Mouse (Mus musculus) hindbrain, postnatal 0 days (tissue): Measurements from ENCODE around the gene Fat2. TPM values are rescaled to one million over a fixed set of nuclear protein-coding genes. Genes with fewer than 3 reads are reported as not detected.
A peak's percentile ranks its signal among the peaks of the same experiment; 100 is the strongest.

Source experiments
- ATAC-seq: fragments of 200-750 bp; cut with Nextera tagmentation; 2 replicates; pipeline ENCODE4 v1.8.0; 2017; ENCODE audit warnings: mild to moderate bottlenecking, moderate TSS enrichment, moderate library complexity
- DNase-seq: peaks from one replicate; pipeline ENCODE4 v3.0.0-alpha.2; 2015; ENCODE audit warnings: low spot score
- H3K27ac ChIP-seq: fragments of 300-500 bp; sonication (generic); 2 replicates; pipeline ENCODE4 v1.5.1; 2014; ENCODE audit warnings: mild to moderate bottlenecking
- H3K27me3 ChIP-seq: fragments of 300-500 bp; sonication (generic); 2 replicates; pipeline ENCODE4 v1.6.1; 2014; ENCODE audit warnings: low read length, mixed read lengths; ENCODE audit not compliant: insufficient read depth
- H3K36me3 ChIP-seq: fragments of 300-500 bp; sonication (generic); 2 replicates; pipeline ENCODE4 v1.6.1; 2014; ENCODE audit warnings: low read length, mixed read lengths; ENCODE audit not compliant: insufficient read depth
- H3K4me1 ChIP-seq: fragments of 300-500 bp; sonication (generic); 2 replicates; pipeline ENCODE4 v1.6.1; 2014; ENCODE audit warnings: antibody characterized with exemption, low read length, mixed read lengths; ENCODE audit not compliant: insufficient read depth
- H3K4me2 ChIP-seq: fragments of 300-500 bp; sonication (generic); 2 replicates; pipeline ENCODE4 v1.6.1; 2014; ENCODE audit warnings: low read depth, mild to moderate bottlenecking, low read length, moderate library complexity, mixed read lengths
- H3K4me3 ChIP-seq: fragments of 300-500 bp; sonication (generic); 2 replicates; pipeline ENCODE4 v1.5.1; 2014; ENCODE audit warnings: low read length
- H3K9ac ChIP-seq: fragments of 300-500 bp; sonication (generic); replicated peaks from 2 replicates; pipeline ENCODE4 v1.6.1; 2014; ENCODE audit warnings: mild to moderate bottlenecking, low read length, moderate library complexity, mixed read lengths
- H3K9me3 ChIP-seq: fragments of 300-500 bp; sonication (generic); 2 replicates; pipeline ENCODE4 v1.6.1; 2016; ENCODE audit warnings: low read length, mixed read lengths
- CTCF ChIP-seq: IDR thresholded peaks from 2 replicates; pipeline ENCODE4 v1.5.1; 2016; ENCODE audit warnings: antibody characterized with exemption, control low read depth, low read depth
- WGBS: fragments of 180-500 bp; shearing (Covaris S2); extraction: QIAGEN DNeasy Blood & Tissue Kit; methylation state at CpG from one replicate; pipeline ENCODE4 v1.1.7; 2014; 5-methylcytosine and 5-hydroxymethylcytosine counted together
- polyA plus RNA-seq: library from polyadenylated mRNA; unstranded; fragments of >200 nt; fragmentation: Nextera tagmentation; extraction: Ambion mirVana; gene quantifications from 2 replicates; pipeline ENCODE4 v1.2.1, GENCODE M21; 2015
- total RNA-seq: library from RNA; depleted of rRNA; stranded (reverse); fragments of >200 nt; gene quantifications from 2 replicates; pipeline ENCODE4 v1.2.3, GENCODE M21; 2014

Gene Fat2
- total and polyA plus RNA-seq, 2 experiments from 2014 or later = 0.78 to 21.0 TPM

DNA sequence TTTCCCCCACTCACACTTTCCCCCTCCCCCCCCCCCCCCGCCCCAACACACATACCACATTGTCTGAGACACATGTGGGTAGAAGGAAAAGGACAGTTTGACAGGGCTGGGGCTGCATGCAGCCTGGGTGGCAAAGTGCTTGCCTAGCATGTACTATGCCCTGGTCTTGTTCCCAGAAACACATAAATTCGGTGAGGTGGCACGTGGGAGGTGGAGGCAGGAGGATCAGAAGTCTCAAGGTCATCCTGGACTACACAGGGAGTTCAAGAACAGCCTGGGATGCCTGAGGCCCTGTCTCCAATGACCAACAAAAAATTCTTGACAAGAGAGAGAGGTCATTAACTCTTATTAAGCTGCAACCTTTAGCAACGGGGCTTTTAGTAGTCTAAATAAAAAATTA is 120.3 kb downstream of the Fat2 start:
- no peak for ATAC-seq
- TF ChIP-seq CTCF = no peak
- Histone ChIP-seq H3K27ac (no peak overlapping the region), H3K4me2 (no peak overlapping the region), H3K9ac (no peak overlapping the region), H3K9me3 (no peaks in the 10 kb centered on the region), H3K36me3 (peaks cover 24% of the 10 kb centered on the region; the same call in 1 of the 2 replicates), H3K4me1 (no peaks in the 10 kb centered on the region), H3K4me3 (no peak overlapping the region), H3K27me3 (no peaks in the 10 kb centered on the region)
- DNase-seq = no peak
- WGBS = 72% methylated on average over 4 of the region's 4 CpGs

DNA sequence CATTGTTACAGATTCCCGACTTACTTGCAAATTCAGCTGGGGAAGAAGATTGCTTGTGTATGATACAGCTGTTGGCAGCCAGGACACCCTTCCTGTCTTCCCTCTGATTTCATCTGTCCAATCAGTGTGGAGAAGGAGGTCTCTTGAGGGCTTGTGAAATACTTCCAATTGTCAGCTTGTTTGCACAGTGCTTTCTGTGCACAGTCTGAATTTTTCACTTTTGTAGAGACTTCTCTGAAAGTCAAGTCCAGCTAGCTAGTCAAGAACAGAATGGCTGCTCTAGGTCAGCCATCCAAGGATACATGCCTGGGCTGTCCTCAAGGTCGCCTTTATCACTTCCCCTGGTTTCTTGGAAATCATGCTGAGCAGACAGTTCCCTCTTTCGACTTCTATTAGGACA is 121.4 kb downstream of the Fat2 start:
- WGBS = 73% methylated on average over 3 of the region's 3 CpGs
- Histone ChIP-seq H3K4me2 (no peak overlapping the region), H3K27me3 (no peaks in the 10 kb centered on the region)

DNA sequence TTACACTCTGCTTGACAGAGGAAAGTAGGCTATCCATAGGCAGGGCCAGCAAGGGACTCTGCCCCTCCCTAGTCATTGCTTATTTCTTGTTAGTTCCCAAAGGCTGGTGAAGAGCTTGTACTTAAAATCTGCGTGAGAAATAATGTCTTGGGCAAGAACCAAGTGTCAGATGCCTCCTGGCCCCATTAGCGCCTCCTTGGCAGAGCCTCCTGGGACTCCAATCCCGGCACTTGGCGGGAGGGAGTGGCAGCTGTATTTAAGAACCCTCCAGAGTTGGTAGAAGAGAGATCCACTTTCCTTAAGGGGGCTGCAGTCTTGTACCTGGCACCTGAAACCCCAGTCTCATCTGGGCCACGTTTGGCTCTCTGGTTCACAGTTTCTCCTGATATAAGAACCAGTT is 122.2 kb downstream of the Fat2 start:
- no peak overlapping the region for H3K9ac ChIP-seq
- 70% methylated on average over 5 of the region's 5 CpGs for WGBS
- H3K27me3 ChIP-seq = no peaks in the 10 kb centered on the region
- H3K9me3 ChIP-seq = no peaks in the 10 kb centered on the region
- TF ChIP-seq CTCF = no peak
- H3K4me1 ChIP-seq = peaks cover 5% of the 10 kb centered on the region; the same call in 1 of the 2 replicates
- H3K36me3 ChIP-seq = peaks cover 7% of the 10 kb centered on the region; the same call in 1 of the 2 replicates
- H3K4me2 ChIP-seq = no peak overlapping the region
- H3K4me3 ChIP-seq = no peak overlapping the region
- ATAC-seq (no peak), DNase-seq (no peak)
- H3K27ac ChIP-seq = no peak overlapping the region

More for the DNA sequence above, 121.4 kb downstream of the Fat2 start:
- DNase-seq (no peak), ATAC-seq (no peak)
- Histone ChIP-seq H3K27ac (no peak overlapping the region), H3K9ac (no peak overlapping the region), H3K4me1 (peaks cover 1% of the 10 kb centered on the region; the same call in 1 of the 2 replicates), H3K4me3 (no peak overlapping the region), H3K9me3 (no peaks in the 10 kb centered on the region), H3K36me3 (peaks cover 13% of the 10 kb centered on the region; the same call in 1 of the 2 replicates)
- TF ChIP-seq CTCF = no peak

DNA sequence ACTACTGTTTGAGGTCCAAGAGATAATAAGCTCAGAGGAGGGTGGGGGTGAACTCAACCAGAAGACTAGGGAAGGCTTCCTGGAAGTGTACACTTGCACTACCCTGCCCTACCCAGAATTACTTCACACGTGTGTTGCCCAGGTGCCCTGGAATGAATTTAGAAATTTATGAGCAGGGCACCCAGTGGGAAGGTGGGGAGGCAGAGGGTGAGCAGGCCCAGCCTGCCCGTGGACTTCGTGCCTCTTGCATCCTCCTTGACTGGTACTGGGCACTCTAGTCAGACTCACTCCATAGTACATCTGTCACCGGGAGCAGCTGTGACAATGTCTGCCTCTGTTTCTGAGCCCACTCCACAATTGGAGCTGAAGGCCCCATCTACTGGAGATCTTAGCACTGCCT is 122.8 kb downstream of the Fat2 start:
- Histone ChIP-seq H3K36me3 (peaks cover 6% of the 10 kb centered on the region; the same call in 1 of the 2 replicates), H3K4me2 (no peak overlapping the region), H3K27ac (no peak overlapping the region), H3K4me1 (peaks cover 5% of the 10 kb centered on the region; the same call in 1 of the 2 replicates), H3K9ac (no peak overlapping the region), H3K4me3 (no peak overlapping the region), H3K27me3 (no peaks in the 10 kb centered on the region), H3K9me3 (no peaks in the 10 kb centered on the region)
- ATAC-seq (no peak), DNase-seq (no peak)
- 90% methylated on average over 4 of the region's 4 CpGs for WGBS
- TF ChIP-seq CTCF = no peak

DNA sequence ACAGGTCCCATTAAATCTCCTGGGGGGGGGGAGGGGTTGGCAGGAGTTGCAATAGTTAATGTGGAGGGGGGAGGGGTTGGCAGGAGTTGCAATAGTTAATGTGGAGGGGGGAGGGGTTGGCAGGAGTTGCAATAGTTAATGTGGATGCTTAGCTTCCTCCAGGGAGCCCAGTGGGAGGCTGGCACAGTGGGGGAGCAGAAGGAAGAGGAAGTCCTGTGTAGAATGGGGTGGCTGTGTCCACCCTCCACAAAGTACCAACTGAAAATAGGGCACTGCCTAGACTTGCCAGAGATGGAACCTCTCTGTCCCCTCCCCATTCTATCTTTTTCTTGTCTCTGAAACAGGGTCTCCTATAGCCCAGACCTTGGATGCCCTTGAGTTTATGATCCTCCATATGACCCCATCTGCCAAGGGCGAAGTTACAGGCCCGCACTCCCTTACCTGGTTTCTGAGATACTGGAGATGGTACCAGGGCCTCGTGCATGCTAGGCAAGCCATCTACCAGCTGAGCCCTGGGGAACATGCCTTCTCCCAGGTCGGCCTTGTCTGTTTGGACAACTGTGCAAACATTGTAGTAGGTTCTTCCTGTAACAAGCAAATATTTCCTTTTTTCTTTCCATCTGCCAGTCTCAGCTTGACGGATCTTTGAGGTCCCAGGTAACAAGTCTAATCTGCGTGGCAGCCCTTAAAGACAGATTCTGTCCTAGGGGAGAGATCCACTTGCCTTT is 126.6 kb downstream of the Fat2 start:
- Histone ChIP-seq H3K27ac (0 out of 2 replicates have a peak overlapping the region, but pooled peaks have one; percentile 15), H3K27me3 (no peaks in the 10 kb centered on the region), H3K9me3 (no peaks in the 10 kb centered on the region), H3K36me3 (no peaks in the 10 kb centered on the region; the same call in 1 of the 2 replicates), H3K4me2 (no peak overlapping the region), H3K4me1 (peaks cover 22% of the 10 kb centered on the region), H3K4me3 (no peak overlapping the region), H3K9ac (no peak overlapping the region)
- WGBS = 86% methylated on average over 6 of the region's 6 CpGs
- TF ChIP-seq CTCF = no peak
- DNase-seq = no peak
- no peak for ATAC-seq

DNA sequence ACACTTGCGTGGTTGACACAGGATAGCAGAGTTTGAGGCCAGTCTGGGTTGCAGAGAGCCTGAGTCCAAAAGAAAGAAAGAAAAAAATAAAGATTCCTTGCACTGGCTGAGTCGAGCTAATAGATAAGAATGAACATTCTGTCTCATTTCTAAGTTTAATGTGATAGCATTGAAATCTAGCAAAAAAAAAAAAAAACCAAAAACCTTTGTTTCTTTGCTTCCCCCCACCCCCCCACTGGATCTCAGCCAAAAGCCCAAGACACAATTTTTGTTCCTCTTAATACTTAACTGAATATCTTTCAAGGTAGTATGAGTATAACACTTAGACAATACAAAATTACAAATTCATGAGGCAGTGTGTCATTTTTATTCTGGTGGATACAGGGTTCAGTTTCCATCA is 127.3 kb downstream of the Fat2 start:
- Histone ChIP-seq H3K4me2 (no peak overlapping the region), H3K4me3 (no peak overlapping the region), H3K4me1 (peaks cover 22% of the 10 kb centered on the region), H3K27me3 (no peaks in the 10 kb centered on the region), H3K9ac (no peak overlapping the region), H3K27ac (no peak overlapping the region), H3K36me3 (no peaks in the 10 kb centered on the region), H3K9me3 (no peaks in the 10 kb centered on the region)
- 77% methylated on average over 2 of the region's 2 CpGs for WGBS
- no peak for DNase-seq
- no peak for ATAC-seq
- TF ChIP-seq CTCF = no peak
